Mouse (Mus musculus) CH12.LX (cell line): ENCODE measurements around the gene Cacna1c. TPM values are rescaled to one million over a fixed set of nuclear protein-coding genes. Genes with fewer than 3 reads are reported as not detected.

ENCODE experiments used
- DNase-seq: peaks from one replicate; pipeline ENCODE4 v3.0.0-alpha.2; 2013; ENCODE audit errors: extremely low read depth
- H3K27ac ChIP-seq: 2 replicates; pipeline ENCODE4 v1.5.1; 2012; ENCODE audit warnings: low read depth, mild to moderate bottlenecking, control low read depth, moderate library complexity; ENCODE audit not compliant: insufficient read depth
- H3K27me3 ChIP-seq: replicated peaks from 2 replicates; pipeline ENCODE3; 2012; ENCODE audit warnings: inconsistent platforms
- H3K36me3 ChIP-seq, 2 experiments: replicated peaks in 1 of 2; 2 replicates each; pipeline versions ENCODE3 to v1.6.1; 2012; ENCODE audit warnings: inconsistent platforms in 1 of 2, low read length in 1 of 2, mild to moderate bottlenecking in 1 of 2, mixed read lengths in 1 of 2, moderate library complexity in 1 of 2; ENCODE audit not compliant: control insufficient read depth in 1 of 2, insufficient read depth in 1 of 2
- H3K4me1 ChIP-seq, 2 experiments: 2 replicates each; pipeline ENCODE4 v1.6.1; 2012; ENCODE audit warnings: inconsistent platforms in 1 of 2, moderate library complexity in 1 of 2; ENCODE audit not compliant: insufficient read depth in 2 of 2, control insufficient read depth in 1 of 2
- H3K4me2 ChIP-seq: 2 replicates; pipeline ENCODE4 v1.6.1; 2012; ENCODE audit warnings: low read depth, mild to moderate bottlenecking, control low read depth; ENCODE audit not compliant: poor library complexity, insufficient read depth, severe bottlenecking
- H3K4me3 ChIP-seq, 3 experiments: fragments of 150-350 bp in 1 of 3; sonication (generic) in 1 of 3; replicated peaks in 1 of 3; 2 replicates each; pipeline versions ENCODE3 to v1.5.1; 2011 to 2012; ENCODE audit warnings: low read depth in 2 of 3, low read length in 2 of 3, mild to moderate bottlenecking in 2 of 3, moderate library complexity in 2 of 3, control low read depth in 1 of 3, improper control_type of control experiment in 1 of 3, inconsistent platforms in 1 of 3, mixed read lengths in 1 of 3; ENCODE audit not compliant: poor library complexity in 1 of 3
- H3K79me2 ChIP-seq: replicated peaks from 2 replicates; pipeline ENCODE4 v1.6.1; 2012; ENCODE audit warnings: mild to moderate bottlenecking, moderate library complexity; ENCODE audit not compliant: control insufficient read depth, poor library complexity, insufficient read depth, severe bottlenecking; ENCODE audit errors: extremely low read depth
- H3K9ac ChIP-seq: 2 replicates; pipeline ENCODE4 v1.6.1; 2012; ENCODE audit warnings: low read depth, mild to moderate bottlenecking, control low read depth, moderate library complexity; ENCODE audit not compliant: insufficient read depth
- H3K9me3 ChIP-seq: replicated peaks from 2 replicates; pipeline ENCODE3; 2012; ENCODE audit warnings: low read length, inconsistent platforms, mixed read lengths
- BHLHE40 ChIP-seq: IDR thresholded peaks from 2 replicates; pipeline ENCODE4 v1.6.1; 2011; ENCODE audit warnings: mild to moderate bottlenecking, low read depth, low read length, improper control_type of control experiment
- CHD1 ChIP-seq: IDR thresholded peaks from 2 replicates; pipeline ENCODE4 v1.6.1; 2012; ENCODE audit warnings: low read depth, low read length, improper control_type of control experiment, inconsistent platforms
- CHD2 ChIP-seq: IDR thresholded peaks from 2 replicates; pipeline ENCODE4 v1.6.1; 2011; ENCODE audit warnings: low read length, improper control_type of control experiment
- ELF1 ChIP-seq: IDR thresholded peaks from 2 replicates; pipeline ENCODE4 v1.6.1; 2014; ENCODE audit warnings: low read depth, mild to moderate bottlenecking, inconsistent platforms, low read length, improper control_type of control experiment
- GABPA ChIP-seq: IDR thresholded peaks from 2 replicates; pipeline ENCODE4 v1.6.1; 2012; ENCODE audit warnings: low read depth, low read length, improper control_type of control experiment, inconsistent platforms; ENCODE audit not compliant: insufficient replicate concordance
- HCFC1 ChIP-seq: IDR thresholded peaks from 2 replicates; pipeline ENCODE4 v1.6.1; 2012; ENCODE audit warnings: low read depth, mild to moderate bottlenecking, inconsistent platforms, low read length, improper control_type of control experiment
- JUN ChIP-seq: IDR thresholded peaks from 2 replicates; pipeline ENCODE4 v1.6.1; 2011; ENCODE audit warnings: low read depth, mild to moderate bottlenecking, low read length, improper control_type of control experiment, moderate library complexity; ENCODE audit not compliant: insufficient read depth
- MAFK ChIP-seq: IDR thresholded peaks from 2 replicates; pipeline ENCODE4 v1.6.1; 2011; ENCODE audit warnings: low read length, improper control_type of control experiment; ENCODE audit not compliant: insufficient replicate concordance
- MEF2A ChIP-seq: IDR thresholded peaks from 2 replicates; pipeline ENCODE4 v1.6.1; 2014; ENCODE audit warnings: low read depth, mild to moderate bottlenecking, inconsistent platforms, low read length, improper control_type of control experiment, borderline replicate concordance
- MXI1 ChIP-seq: IDR thresholded peaks from 2 replicates; pipeline ENCODE4 v1.6.1; 2011; ENCODE audit warnings: mild to moderate bottlenecking, low read depth, low read length, improper control_type of control experiment
- MYC ChIP-seq: IDR thresholded peaks from 2 replicates; pipeline ENCODE4 v1.6.1; 2011; ENCODE audit warnings: low read depth, mild to moderate bottlenecking, improper control_type of control experiment, low read length
- NELFE ChIP-seq: IDR thresholded peaks from 2 replicates; pipeline ENCODE4 v1.6.1; 2011; ENCODE audit warnings: low read depth, low read length, improper control_type of control experiment
- NRF1 ChIP-seq: IDR thresholded peaks from 2 replicates; pipeline ENCODE4 v1.6.1; 2014; ENCODE audit warnings: low read depth, mild to moderate bottlenecking, inconsistent platforms, low read length, improper control_type of control experiment, moderate library complexity
- POLR2A ChIP-seq: IDR thresholded peaks from 2 replicates; pipeline ENCODE4 v1.6.1; 2011; ENCODE audit warnings: low read depth, mild to moderate bottlenecking, improper control_type of control experiment, low read length
- RAD21 ChIP-seq: IDR thresholded peaks from 2 replicates; pipeline ENCODE4 v1.6.1; 2011; ENCODE audit warnings: low read depth, mild to moderate bottlenecking, low read length, improper control_type of control experiment, moderate library complexity
- RCOR1 ChIP-seq: conservative IDR thresholded peaks from 2 replicates; pipeline ENCODE4 v1.6.1; 2012; ENCODE audit warnings: low read depth, mild to moderate bottlenecking, inconsistent platforms, low read length, improper control_type of control experiment
- SIN3A ChIP-seq: IDR thresholded peaks from 2 replicates; pipeline ENCODE4 v1.6.1; 2012; ENCODE audit warnings: low read length, improper control_type of control experiment, inconsistent platforms
- SMC3 ChIP-seq: IDR thresholded peaks from 2 replicates; pipeline ENCODE4 v1.6.1; 2011; ENCODE audit warnings: low read depth, low read length, improper control_type of control experiment
- TBP ChIP-seq: conservative IDR thresholded peaks from 2 replicates; pipeline ENCODE4 v1.6.1; 2011; ENCODE audit warnings: low read depth, low read length, improper control_type of control experiment
- TCF12 ChIP-seq: IDR thresholded peaks from 2 replicates; pipeline ENCODE4 v1.6.1; 2014; ENCODE audit warnings: low read depth, mild to moderate bottlenecking, inconsistent platforms, low read length, improper control_type of control experiment
- USF1 ChIP-seq: IDR thresholded peaks from 2 replicates; pipeline ENCODE4 v1.6.1; 2014; ENCODE audit warnings: low read depth, mild to moderate bottlenecking, inconsistent platforms, low read length, improper control_type of control experiment
- USF2 ChIP-seq: conservative IDR thresholded peaks from 2 replicates; pipeline ENCODE4 v1.6.1; 2011; ENCODE audit warnings: low read depth, low read length, improper control_type of control experiment
- ZC3H11A ChIP-seq: IDR thresholded peaks from 2 replicates; pipeline ENCODE4 v1.6.1; 2012; ENCODE audit warnings: low read depth, mild to moderate bottlenecking, inconsistent platforms, low read length, improper control_type of control experiment
- ZKSCAN1 ChIP-seq: IDR thresholded peaks from 2 replicates; pipeline ENCODE4 v1.6.1; 2012; ENCODE audit warnings: low read depth, inconsistent platforms, low read length, improper control_type of control experiment, borderline replicate concordance
- ZMIZ1 ChIP-seq: IDR thresholded peaks from 2 replicates; pipeline ENCODE4 v1.6.1; 2012; ENCODE audit warnings: low read depth, mild to moderate bottlenecking, inconsistent platforms, low read length, improper control_type of control experiment
- dilution Hi-C: fragments of 300-500 bp; cut with MboI; formaldehyde crosslinking; loops from 2 replicates; pipeline ENCODE4 v1.14.3; 2020; ENCODE audit warnings: low sequenced_read_pairs; ENCODE audit not compliant: extremely low pct_unique_long_range_greater_than_20kb, extremely low pct_ligation_motif_present
- in situ Hi-C: fragments of 300-500 bp; cut with MboI; formaldehyde crosslinking; loops from 3 replicates; pipeline ENCODE4 v1.14.3; 2019; ENCODE audit warnings: low sequenced_read_pairs, low pct_ligation_motif_present, low pct_unique_long_range_greater_than_20kb, mixed read lengths
- polyA plus RNA-seq: library from polyadenylated mRNA; unstranded; fragments of >175 nt; gene quantifications from 2 replicates; pipeline ENCODE4 v1.2.1, GENCODE M21; 2012; ENCODE audit warnings: low read depth; ENCODE audit not compliant: insufficient read length
- total RNA-seq, 2 experiments: library from RNA; depleted of rRNA; stranded (reverse); fragments of 300-350 nt in 1 of 2; fragments of >200 nt in 1 of 2; gene quantifications; 2 replicates each; pipeline ENCODE4 v1.2.3; 2012 to 2014

Cacna1c gene
- total and polyA plus RNA-seq, 3 experiments, result 0.04 TPM; not detected in 2

DNA sequence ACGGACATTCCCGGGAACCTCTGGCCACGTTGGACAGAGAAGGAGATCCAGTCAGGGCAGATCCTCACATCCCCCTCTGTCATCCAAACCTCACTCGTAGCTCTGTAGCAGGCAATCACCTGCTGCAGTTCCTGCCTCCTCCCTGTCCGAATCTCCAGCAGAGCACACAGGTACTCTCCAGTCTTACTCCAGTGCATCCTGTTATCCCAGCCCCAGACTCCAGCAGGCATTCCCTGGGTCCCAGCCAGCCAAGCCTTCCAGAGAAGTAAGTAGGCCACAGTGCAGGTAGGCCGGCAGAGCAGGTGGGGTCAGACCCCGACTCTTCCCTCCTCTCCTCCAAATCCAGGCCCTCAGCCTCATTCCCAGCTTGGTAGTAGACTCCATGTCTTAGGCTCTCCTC lies 186.7 kb downstream of the Cacna1c start:
- TF ChIP-seq ZC3H11A (no peak), TBP (no peak), RAD21 (no peak), BHLHE40 (no peak), USF2 (no peak), SIN3A (no peak), HCFC1 (no peak), ELF1 (no peak), CHD1 (no peak), POLR2A (no peak), RCOR1 (no peak), MXI1 (no peak), CHD2 (no peak), SMC3 (no peak), USF1 (no peak), MAFK (no peak), ZKSCAN1 (no peak), JUN (no peak), NRF1 (no peak), MYC (no peak)
- TF ChIP-seq, all 38 proteins: peak for 0
- Histone ChIP-seq H3K4me2 (no peak overlapping the region), H3K27ac (no peak overlapping the region), H3K4me3 (no peak overlapping the region), H3K79me2 (no peaks in the 10 kb centered on the region), H3K4me1 (no peaks in the 10 kb centered on the region), H3K9me3 (no peaks in the 10 kb centered on the region), H3K9ac (no peak overlapping the region), H3K36me3 (no peaks in the 10 kb centered on the region), H3K27me3 (peaks cover 72% of the 10 kb centered on the region)
- in situ Hi-C loops (no loop called here), dilution Hi-C loops (no loop called here)
- DNase-seq, result no peak

DNA sequence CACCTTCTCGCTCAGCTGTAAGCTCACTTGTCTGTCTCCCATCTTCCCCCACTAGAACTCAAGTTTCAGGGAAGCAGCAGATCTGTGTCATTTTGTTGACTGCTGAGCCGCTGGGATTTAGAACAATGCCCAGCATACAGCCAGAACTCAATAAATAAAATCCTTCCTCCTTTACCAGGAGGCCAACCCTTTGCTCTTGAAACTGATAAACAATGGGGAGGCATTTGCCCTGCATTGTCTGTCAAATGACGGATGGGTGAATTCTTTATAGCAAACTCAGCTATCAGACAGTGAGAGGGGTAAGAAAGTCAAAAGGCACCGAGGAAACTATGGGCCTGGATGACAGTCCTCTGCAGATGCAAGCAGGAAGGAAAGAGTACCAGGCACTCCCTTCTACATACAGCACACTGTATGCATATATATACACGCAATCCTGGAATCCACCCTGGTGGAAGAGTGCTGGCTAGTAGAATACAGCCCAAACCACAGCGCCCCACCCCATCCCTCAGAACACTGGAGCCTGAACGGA lies 187.5 kb downstream of the Cacna1c start:
- Histone ChIP-seq H3K4me2 (no peak overlapping the region), H3K9me3 (no peaks in the 10 kb centered on the region), H3K4me3 (no peak overlapping the region), H3K36me3 (no peaks in the 10 kb centered on the region), H3K9ac (no peak overlapping the region)
- in situ Hi-C loops, result no loop called here
- dilution Hi-C loops, result no loop called here
- no peak for TF ChIP-seq MEF2A
- TF ChIP-seq HCFC1, result no peak
- no peak for TF ChIP-seq TCF12
- TF ChIP-seq ELF1, result no peak
- TF ChIP-seq MAFK, result no peak
- TF ChIP-seq GABPA, result no peak
- no peak for TF ChIP-seq NELFE
- TF ChIP-seq ZMIZ1, result no peak
- TF ChIP-seq NRF1, result no peak
- no peak for TF ChIP-seq MXI1
- TF ChIP-seq, all 38 proteins: peak for 0
- H3K4me1 ChIP-seq, result no peaks in the 10 kb centered on the region
- peaks cover 78% of the 10 kb centered on the region for H3K27me3 ChIP-seq
- H3K27ac ChIP-seq, result no peak overlapping the region
- no peaks in the 10 kb centered on the region for H3K79me2 ChIP-seq
- no peak for DNase-seq
